Mouse (Mus musculus): ENCODE results near the gene Fbxo31. TPM values are rescaled to one million over a fixed set of nuclear protein-coding genes. Genes with fewer than 3 reads are reported as not detected.

Fbxo31 gene
- total RNA-seq, 4 experiments from 2014 or later: 96.9 to 103 (median 102) TPM

DNA sequence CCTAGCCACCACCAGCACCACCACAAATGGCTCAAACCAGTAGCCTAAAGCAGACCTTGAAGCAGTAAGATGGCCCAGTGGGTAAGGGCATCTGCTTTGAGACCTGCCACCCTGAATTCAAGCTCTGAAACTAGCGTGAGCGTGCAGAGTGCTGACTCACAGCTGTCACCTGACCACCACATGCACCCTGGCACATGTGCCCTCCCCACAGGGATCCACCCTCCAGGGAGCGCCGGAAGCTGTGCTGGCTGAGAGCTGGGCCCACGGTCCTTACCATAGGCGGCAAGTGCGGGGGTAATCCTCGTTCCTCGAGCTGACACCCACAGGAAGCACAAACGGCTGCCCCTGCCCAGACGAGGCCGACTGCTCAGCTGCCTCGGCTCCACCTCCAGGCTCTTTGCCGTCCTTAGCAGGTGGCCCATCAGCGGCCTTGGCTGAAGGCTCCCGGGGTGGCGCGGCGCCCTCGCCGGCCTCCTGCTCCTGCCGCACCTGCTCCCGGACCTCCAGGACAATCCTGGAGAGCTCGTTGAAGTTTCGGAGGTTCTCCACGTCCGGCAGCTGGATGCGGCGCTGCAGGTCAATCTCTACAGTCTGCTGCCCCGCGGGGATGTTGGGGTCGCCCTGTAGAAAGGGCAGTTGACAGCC is 24.7 kb downstream of the Fbxo31 start:
- no peak for DNase-seq (ENCODE audit: low spot score in 2 of 2)

DNA sequence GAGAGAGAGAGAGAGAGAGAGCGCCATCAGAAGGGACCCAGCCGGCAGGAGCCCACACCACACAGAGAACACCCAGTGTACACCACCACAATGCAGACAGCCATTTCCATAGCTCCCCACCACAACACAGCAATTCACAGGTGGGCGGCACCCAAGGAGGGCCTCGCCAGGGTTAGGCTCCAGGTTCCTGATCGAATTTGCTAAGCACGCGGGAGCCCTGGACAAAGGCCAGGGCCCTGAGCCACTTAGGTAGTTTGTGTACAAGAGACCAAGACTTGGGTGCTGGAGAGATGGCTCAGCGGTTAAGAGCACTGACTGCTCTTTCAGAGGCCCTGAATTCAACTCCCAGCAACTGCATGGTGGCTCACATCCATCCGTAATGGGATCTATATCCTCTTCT is 26.1 kb downstream of the Fbxo31 start:
- DNase-seq (ENCODE audit: low spot score in 2 of 2): no peak

DNA sequence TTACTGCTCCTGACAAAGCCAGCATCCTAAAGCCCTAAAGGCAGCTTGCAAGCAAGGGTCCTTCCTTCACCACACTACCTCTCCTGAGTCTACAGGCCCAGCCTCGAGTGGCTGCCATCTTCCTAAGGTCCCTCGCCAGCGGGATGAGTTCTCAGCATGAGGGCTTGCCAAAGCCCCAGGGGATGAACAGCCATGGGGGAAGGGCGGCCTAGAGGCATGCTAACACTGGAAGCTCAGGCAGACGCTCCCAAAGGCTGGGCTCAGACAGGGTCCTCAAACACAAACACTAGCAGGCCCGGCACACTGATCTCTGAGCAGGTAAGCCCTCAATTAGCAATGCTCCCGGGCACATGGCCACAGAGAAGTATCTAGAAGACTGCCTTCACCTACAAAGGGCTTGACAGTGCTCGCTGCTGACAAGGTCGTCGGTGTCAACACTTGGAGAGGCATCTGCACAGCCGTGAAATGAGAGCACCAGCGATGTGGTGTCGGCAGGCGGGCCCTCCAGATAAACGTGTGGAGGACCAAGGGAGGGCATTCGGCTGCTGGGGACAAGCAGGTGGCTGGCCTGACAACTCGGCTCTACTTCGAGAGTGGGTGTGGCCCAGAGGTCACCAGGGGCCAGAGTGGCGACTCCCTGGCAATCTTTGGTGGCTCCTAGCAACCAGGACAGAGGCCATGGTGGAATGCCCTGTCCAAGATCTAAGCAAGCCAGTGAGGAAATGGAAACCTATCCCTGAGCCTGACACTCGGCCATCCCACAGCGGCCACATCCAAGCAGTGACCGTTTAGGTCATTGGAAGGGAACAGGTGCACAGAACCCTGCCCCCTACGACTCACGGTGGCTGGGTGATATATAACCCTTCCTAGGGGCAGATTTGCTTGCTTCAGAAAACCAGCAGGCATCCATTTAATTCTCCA is 27.3 kb downstream of the Fbxo31 start:
- DNase-seq (ENCODE audit: low spot score in 2 of 2): no peak

DNA sequence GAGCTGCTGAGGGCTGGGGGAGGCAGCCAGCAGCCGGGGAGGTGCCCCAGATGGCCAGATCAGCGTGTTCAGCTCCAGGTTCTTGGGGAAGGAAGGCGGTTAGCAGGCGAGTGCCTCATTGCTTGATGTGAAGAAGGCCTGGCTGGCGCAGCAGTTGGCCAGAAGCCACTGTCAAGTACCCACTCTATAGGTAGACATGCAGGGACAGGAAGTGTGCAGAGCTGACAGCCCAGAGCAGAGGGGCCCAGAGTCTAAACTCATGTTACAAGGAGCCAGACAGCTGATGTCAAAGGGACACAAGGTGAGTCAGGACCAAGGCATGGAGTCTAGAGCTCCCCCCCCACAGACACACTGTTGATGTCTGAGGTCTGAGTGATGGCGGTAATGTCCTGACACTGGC is 28.6 kb downstream of the Fbxo31 start:
- DNase-seq (ENCODE audit: low spot score in 2 of 2): no peak

DNA sequence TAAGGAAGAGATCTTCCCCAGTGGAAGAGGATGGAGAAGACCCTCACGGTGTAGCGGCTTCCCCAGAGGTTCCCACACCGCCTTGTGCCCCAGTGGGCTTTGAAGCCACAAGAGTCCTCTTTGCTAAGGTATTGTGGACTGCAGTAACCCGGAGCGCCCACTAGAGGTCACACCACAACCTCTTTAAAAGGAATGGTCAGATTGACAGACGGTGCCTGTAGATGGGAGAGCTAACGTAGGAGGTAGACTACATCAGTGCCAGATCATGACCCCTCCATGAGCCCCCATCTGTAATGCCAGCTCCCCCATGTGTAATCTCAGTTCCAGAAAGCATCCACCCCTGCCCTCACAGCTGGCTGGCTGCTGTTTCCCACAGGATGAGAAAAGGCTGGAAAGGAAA is 31.5 kb downstream of the Fbxo31 start:
- peak; percentile 69 to 79 for DNase-seq (ENCODE audit: low spot score in 2 of 2)

DNA sequence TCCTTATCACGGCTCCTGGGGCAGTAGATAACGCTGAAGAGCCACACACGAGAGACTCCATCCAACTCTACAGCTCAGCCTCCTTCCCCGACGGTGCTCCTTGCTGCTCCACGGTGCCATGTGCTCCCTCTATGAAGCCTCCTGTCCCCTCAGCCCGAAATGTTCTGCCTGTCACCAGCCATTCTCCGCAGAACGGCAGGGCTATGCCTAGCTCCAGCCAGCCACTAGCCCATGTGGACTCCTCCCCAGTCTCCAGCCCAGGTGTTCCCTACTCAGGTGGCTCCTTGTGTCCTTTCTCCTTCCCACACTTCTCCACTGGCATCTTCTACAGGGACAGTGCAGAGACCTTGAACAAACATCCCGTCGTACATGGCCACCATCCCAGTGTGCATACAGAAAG is 33.7 kb downstream of the Fbxo31 start:
- no peak for DNase-seq (ENCODE audit: low spot score in 2 of 2)

DNA sequence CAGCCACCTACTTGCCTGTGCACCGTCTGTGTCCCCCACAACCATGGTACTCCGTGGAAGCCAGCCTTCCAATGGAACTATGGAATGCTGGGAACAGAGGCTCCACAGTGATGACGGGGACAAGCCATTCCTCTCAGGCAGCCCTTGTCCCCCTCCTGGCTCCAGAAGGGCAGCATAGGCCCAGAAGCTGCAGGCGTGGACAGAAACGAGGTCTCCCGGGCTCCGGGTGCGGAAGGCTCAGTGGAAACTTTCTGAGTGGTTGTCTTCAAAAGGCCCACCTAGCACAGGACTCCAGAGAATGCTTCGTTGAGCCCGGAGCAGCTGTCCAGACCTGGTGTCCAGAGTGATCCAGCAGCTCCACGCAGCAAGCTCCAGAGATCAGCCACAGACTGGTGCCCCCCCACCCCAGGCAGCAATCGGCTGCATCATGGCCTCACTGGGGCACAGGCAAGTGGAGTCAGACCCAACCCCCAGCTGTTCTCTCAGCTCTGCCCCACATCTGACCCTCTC is 34.3 kb downstream of the Fbxo31 start, which contains the start of gene 1700018B08Rik:
Gene 1700018B08Rik (minus strand): TSS at position 45 of the 510 bp plus-strand sequence.
- no peak for DNase-seq (ENCODE audit: low spot score in 2 of 2)

DNA sequence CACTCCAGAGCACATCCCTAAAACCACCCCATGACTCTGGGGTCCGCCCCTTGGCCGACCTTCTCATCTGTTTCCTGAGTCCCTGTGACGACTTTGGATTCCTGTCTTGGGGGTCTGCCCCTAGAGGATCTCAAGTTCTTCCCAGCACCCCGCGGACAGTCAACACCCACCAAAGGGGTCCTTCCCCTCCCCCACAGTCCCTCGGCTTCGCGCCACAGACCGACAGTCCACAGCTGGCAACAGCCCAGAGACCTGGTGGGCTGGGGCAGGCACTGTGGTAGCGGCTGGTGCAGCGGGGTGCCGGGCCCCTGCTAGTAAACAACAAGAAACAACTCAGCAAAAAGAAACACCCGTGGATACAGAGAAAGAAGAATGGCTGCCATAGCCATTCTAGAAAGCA is 35.7 kb downstream of the Fbxo31 start:
- DNase-seq (ENCODE audit: low spot score in 2 of 2): no peak

DNA sequence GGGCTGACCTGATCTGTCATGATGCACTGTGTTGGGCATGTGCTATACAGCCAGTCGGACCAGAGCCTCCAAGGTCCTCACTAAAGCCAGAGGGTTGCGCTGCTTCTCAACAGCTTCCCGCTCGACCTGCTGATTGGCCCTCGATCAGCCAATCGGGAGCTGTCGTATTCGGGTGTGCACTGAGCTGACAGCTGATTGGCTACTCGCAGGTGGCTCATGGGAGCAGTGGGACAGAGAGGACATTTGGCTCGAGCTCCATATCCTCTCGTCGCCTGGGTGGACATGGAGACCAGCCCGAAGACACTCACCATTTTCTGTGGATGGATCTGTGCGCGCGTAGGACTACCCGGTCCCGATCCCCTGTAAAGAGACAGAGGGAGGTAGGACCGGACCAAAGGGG is 36.7 kb downstream of the Fbxo31 start:
- no peak for DNase-seq (ENCODE audit: low spot score in 2 of 2)

DNA sequence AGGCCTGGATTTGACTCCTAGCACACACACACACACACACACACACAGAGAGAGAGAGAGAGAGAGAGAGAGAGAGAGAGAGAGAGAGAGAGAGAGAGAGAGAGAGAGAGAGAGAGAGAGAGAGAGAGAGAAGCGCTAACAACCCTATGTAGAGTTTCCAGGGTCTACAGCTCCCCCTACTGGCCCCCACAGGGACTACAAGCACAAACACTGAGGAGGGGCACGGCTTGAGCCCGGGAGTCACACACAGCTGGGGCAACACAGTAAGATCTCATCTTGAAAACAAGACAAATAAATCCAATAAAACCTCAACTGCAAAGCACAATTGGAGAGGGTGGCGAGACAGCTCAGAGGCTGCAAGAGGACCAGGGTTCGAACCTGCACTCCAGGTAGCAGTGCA is 46.2 kb downstream of the Fbxo31 start:
- DNase-seq (ENCODE audit: low spot score in 2 of 2): no peak

DNA sequence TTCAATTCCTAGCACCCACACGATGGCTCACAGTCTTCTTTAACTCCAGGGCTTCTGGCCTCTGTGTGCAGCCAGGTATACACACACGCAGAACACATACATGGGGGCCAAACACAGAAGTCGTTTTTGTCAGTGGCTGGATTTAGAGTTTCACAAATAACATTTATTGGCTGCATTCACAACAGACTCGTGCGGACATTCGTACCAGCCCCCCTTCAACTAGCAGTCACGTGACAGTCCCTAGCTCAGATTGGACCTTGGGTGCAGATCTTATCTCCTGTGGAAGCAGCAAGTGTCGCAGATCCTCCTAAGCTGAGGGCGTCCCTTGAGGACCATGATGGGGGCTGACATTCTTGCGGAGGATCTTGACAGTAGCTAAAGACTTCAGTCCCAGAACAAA is 48.0 kb downstream of the Fbxo31 start:
- no peak for DNase-seq (ENCODE audit: low spot score in 2 of 2)

DNA sequence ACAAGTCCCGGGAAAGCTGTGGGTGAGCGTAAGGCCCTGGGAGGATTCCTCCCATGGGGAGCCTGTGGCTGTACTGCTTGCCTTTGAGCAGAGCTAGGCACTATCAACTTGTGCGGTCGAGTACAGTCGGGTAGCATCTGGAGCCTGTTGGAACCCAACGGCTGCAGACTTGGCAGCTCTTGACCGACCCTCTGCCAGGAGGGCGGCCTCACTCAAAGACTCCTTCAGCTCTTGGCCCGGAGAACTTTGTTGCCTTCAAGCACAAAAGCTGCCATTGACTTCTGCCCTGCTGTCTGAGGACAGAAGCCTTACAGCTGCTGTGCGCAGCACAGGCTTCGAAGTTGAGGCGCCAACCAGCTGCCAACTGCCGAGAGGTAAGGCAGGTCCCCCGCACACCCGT is 49.8 kb downstream of the Fbxo31 start:
- DNase-seq (ENCODE audit: low spot score in 2 of 2): no peak

DNA sequence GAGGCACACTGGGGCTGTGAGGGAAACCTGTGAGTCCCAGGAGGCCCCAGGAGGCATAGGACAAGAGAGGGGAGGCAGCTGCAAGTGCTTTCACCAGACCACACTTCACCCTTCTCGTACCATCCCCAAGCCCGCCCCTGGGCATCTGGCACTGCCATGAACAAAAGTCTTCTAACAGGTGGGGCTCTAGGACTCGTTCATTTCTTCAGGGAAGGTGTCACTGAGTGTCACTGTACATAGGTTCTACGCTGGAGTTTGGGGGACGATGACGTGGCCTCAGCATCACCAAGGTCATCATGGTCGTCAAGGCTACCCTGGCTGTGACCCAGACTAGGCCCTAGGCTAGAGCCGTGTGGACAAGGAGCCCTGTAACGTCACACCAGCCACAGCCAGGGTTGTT is 50.9 kb downstream of the Fbxo31 start:
- no peak for DNase-seq (ENCODE audit: low spot score in 2 of 2)

DNA sequence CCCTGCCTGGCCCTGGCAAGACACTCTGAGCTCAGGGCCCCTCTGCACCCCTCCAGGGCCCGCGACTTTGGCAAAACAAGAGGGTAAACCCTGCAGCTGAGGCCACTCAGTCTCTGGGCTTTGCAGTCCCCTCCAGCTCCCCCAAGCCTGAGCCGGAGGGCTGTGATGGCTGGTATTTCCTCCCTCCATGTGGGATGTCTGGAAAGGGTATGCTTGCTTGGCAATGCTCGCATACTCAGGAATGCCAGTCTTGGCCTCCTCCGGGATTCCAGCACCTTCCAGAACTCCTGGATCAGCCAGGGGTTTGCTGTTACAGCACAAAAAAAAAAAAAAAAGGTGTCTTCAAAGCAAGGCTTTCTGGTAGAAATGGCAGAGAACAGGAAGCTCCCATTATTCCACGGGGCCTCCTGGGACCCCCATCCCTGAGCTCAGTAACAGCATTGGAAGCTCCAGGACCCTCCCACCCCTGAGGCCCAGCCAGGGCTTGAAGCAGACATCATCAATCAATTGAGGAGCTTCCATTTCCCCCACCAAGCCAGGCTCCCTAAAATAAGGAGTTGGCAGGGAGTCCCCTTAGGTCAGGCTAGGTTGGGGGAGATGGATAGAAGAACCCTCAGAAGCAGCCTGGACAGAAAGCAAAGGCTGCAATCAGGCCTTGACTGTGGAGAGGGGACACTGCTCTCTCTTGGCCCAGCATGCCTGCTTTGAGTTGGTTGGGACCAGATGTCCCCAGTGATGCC is 51.6 kb downstream of the Fbxo31 start:
- no peak for DNase-seq (ENCODE audit: low spot score in 2 of 2)

DNA sequence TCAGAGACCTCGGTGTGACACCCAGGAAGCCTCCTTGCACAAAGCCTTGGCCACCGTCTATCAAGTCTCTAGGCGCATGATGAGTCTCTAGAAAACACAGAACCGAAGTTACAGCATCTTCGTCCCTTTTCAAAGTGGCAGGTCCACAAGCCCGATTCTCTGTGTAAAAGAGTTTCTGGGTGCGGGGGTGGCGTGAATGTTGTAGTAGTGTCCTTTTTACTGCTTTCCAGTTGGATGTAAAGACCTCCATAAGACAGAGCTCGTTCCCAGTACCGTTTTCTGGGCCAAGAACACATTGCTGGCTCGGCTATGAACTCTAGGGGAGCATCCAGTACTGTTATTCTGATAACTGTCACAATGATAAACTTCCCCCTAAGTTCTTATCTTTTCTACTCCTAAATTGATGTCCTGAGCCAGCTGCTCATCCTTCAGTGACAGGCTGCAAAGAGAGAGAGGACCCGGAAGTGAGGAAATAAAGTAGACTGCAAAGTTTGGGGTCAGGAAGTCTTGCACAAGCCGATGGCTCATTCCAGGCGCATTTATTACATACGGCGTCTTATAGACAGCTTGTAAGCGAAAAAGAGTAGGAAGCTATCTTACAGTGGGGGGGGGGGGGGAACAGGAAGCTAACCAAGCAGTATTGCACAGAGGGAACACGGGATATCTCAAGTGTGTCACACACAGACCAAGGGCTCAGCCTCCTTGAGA is 53.3 kb downstream of the Fbxo31 start:
- no peak for DNase-seq (ENCODE audit: low spot score in 2 of 2)

DNA sequence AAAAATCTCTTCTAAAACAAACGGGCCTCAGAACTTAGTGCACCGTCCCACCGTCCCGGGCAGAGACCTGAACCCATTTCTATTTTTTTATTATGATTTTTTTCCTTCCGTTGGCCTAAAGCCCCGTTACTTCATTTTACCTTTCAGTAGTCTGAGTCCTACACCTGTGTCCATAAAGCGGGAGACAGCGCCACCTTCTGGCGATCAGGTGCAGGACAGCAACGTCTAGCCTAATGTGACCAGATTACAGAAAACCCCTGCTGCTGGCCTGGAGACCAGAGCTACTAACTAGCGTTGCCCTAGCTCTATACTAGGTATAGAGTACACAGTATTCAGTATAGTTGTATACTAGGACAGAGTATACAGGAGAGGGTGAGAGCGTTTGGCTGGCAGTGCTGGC is 65.2 kb downstream of the Fbxo31 start:
- DNase-seq (ENCODE audit: low spot score in 2 of 2): peak; percentile 37 to 83

DNA sequence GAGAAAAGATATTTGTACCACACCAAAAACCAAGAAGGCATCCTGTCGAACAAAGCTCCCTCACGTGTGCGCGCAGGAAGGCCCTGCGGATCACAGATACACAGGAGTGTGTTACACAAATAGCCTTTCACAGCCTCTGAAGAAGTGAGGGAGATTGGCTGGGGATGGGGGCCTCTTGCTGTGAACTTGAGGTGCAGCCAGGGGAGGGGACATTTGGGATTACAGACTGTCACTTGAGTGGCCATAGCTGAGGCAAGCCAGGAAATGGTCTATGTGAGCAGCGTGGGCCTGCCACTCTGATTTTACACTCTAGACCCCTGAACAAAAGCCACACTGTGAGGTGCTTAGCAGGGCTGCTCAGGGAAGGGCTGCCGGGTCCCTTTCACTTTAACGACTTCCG is 66.9 kb downstream of the Fbxo31 start:
- no peak for DNase-seq (ENCODE audit: low spot score in 2 of 2)
